Comparison of ENCODE assay signal across 14 mouse cellular contexts in the genomic region with DNA sequence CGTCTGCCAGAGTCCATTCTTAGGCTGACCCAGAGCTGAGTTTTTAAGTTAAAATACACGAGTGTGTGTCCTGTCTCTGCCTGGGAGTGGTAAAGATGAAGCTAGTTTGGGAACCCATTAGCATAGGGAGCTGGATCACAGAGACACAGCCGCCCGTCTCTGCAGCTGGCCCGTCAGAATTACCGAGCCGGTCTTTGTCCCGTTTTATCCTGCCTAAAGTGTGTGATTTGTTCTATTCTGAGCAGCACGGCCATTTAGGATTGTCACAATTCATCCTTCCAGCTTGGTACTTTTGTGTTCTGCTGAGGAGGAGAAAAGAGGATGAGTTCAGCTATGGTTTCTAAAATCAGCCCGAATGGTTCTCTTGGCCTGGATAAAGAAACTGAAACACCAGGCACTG. TPM values are rescaled to one million over a fixed set of nuclear protein-coding genes. Genes with fewer than 3 reads are reported as not detected.
DNase-seq lines count a peak whose midpoint lies in the region; ATAC-seq and TF ChIP-seq lines count a peak whose summit lies in the region.
"Had no signal": no experiment of that assay in that cellular context is flagged by ENCODE, and none has a peak within 500 bp of the region (broad histone marks: within the 10 kb centered on the region; RNA-seq: fewer than 3 reads in every experiment).

No protein-coding gene starts in this region.

- no peaks in the 10 kb centered on the region for H3K9me3 ChIP-seq in midbrain, embryonic 16.5 days (replicated peaks; ENCODE audit: control insufficient read depth, low read length, poor library complexity, severe bottlenecking)
- no peaks in the 10 kb centered on the region for H3K9me3 ChIP-seq in midbrain, embryonic 15.5 days
- H3K9me3 ChIP-seq: embryonic facial prominence, embryonic 13.5 days; forebrain, embryonic 12.5 days; limb, embryonic 15.5 days; lung, embryonic 15.5 days had no signal

- no peak for ATAC-seq in midbrain, embryonic 16.5 days
- ATAC-seq in midbrain, embryonic 15.5 days (replicated peaks), result no peak
- ATAC-seq in erythroid progenitor cell, adult 5-6 weeks (replicated peaks; ENCODE audit: low FRiP score, poor library complexity, severe bottlenecking), result no peak

- intact Hi-C loops in heart, adult 2 months (cut with DNase I), result no loop called here
- intact Hi-C loops in left cerebral cortex, postnatal 14 days (cut with DNase I), result no loop called here

- no peaks in the 10 kb centered on the region for H3K4me1 ChIP-seq in heart, adult 2 months (ENCODE audit: control insufficient read depth, insufficient read depth, low read length)
- no peaks in the 10 kb centered on the region for H3K4me1 ChIP-seq in midbrain, embryonic 16.5 days (ENCODE audit: control insufficient read depth, insufficient read depth, low read length)
- no peaks in the 10 kb centered on the region for H3K4me1 ChIP-seq in midbrain, embryonic 15.5 days
- H3K4me1 ChIP-seq: limb, embryonic 15.5 days; lung, embryonic 15.5 days had no signal

- TF ChIP-seq CTCF in heart, adult 2 months (IDR thresholded peaks at IDR 0.05), result no peak

- no peak for TF ChIP-seq POLR2A in heart, adult 2 months (IDR thresholded peaks at IDR 0.05; ENCODE audit: insufficient read depth, low read depth, low read length)

- H3K4me2 ChIP-seq in midbrain, embryonic 16.5 days (ENCODE audit: low read length), result no peak overlapping the region
- no peak overlapping the region for H3K4me2 ChIP-seq in midbrain, embryonic 15.5 days
- H3K4me2 ChIP-seq: embryonic facial prominence, embryonic 13.5 days; forebrain, embryonic 12.5 days; limb, embryonic 15.5 days; lung, embryonic 15.5 days had no signal

- no peaks in the 10 kb centered on the region for H3K27me3 ChIP-seq in heart, adult 2 months (ENCODE audit: control insufficient read depth, insufficient read depth, low read length)
- no peaks in the 10 kb centered on the region for H3K27me3 ChIP-seq in midbrain, embryonic 16.5 days (ENCODE audit: control insufficient read depth, insufficient read depth, low read depth, low read length)
- no peaks in the 10 kb centered on the region for H3K27me3 ChIP-seq in midbrain, embryonic 15.5 days (replicated peaks)
- H3K27me3 ChIP-seq: embryonic facial prominence, embryonic 13.5 days; forebrain, embryonic 12.5 days; limb, embryonic 15.5 days; lung, embryonic 15.5 days had no signal

- H3K9ac ChIP-seq in heart, adult 2 months (ENCODE audit: low read depth, low read length), result no peak overlapping the region
- no peak overlapping the region for H3K9ac ChIP-seq in midbrain, embryonic 16.5 days (ENCODE audit: low read depth, low read length)
- no peak overlapping the region for H3K9ac ChIP-seq in midbrain, embryonic 15.5 days
- H3K9ac ChIP-seq: embryonic facial prominence, embryonic 13.5 days; forebrain, embryonic 12.5 days; limb, embryonic 15.5 days; lung, embryonic 15.5 days had no signal

- TF ChIP-seq EP300 in heart, adult 2 months (IDR thresholded peaks at IDR 0.05; ENCODE audit: insufficient read depth, low read depth, low read length), result no peak

- H3K27ac ChIP-seq in heart, adult 2 months, result peak overlapping the region; percentile 29
- 0 out of 2 replicates have a peak overlapping the region, but pooled peaks have one; percentile 5 for H3K27ac ChIP-seq in midbrain, embryonic 16.5 days (ENCODE audit: low read length)
- H3K27ac ChIP-seq in midbrain, embryonic 15.5 days, result no peak overlapping the region
- H3K27ac ChIP-seq: embryonic facial prominence, embryonic 13.5 days; forebrain, embryonic 12.5 days; limb, embryonic 15.5 days; lung, embryonic 15.5 days had no signal

- WGBS in heart, adult 2 months, result 83% methylated on average over 10 of the region's 10 CpGs
- WGBS in midbrain, embryonic 16.5 days, result 50% methylated on average over 10 of the region's 10 CpGs
- WGBS in midbrain, embryonic 15.5 days, result 51% methylated on average over 10 of the region's 10 CpGs

- H3K79me2 ChIP-seq in heart, adult 2 months (replicated peaks; ENCODE audit: control insufficient read depth, insufficient read depth, low read length), result no peaks in the 10 kb centered on the region

- H3K4me3 ChIP-seq in heart, adult 2 months, result no peak overlapping the region
- no peak overlapping the region for H3K4me3 ChIP-seq in midbrain, embryonic 16.5 days (ENCODE audit: low read depth, low read length)
- H3K4me3 ChIP-seq in midbrain, embryonic 15.5 days, result no peak overlapping the region
- H3K4me3 ChIP-seq: embryonic facial prominence, embryonic 13.5 days; forebrain, embryonic 12.5 days; limb, embryonic 15.5 days; lung, embryonic 15.5 days had no signal

- H3K36me3 ChIP-seq in heart, adult 2 months (ENCODE audit: control insufficient read depth, insufficient read depth, low read length), result no peaks in the 10 kb centered on the region
- H3K36me3 ChIP-seq in midbrain, embryonic 16.5 days (ENCODE audit: control insufficient read depth, insufficient read depth, low read length), result no peaks in the 10 kb centered on the region
- H3K36me3 ChIP-seq in midbrain, embryonic 15.5 days (replicated peaks), result no peaks in the 10 kb centered on the region
- H3K36me3 ChIP-seq: embryonic facial prominence, embryonic 13.5 days; forebrain, embryonic 12.5 days; limb, embryonic 15.5 days; lung, embryonic 15.5 days had no signal

- DNase-seq in heart, adult 2 months, result no peak
- no peak for DNase-seq in heart, postnatal 4 days
- DNase-seq in left cerebral cortex, postnatal 14 days (ENCODE audit: low spot score in 2 of 2), result peak; percentile 64 to 66
- DNase-seq in testis, postnatal 14 days (ENCODE audit: low spot score), result no peak
- DNase-seq: adrenal gland, postnatal 14 days; cerebellum, postnatal 25 days; heart, postnatal 14 days had no signal

RNA-seq across cellular contexts. Expression of a gene that starts 51.7 kb away (rescaled TPM):
- total RNA-seq in heart, adult 2 months (2021), result 1 to 10 TPM; 4.4 to 5.0 TPM
- 2.9 and 4.3 TPM in 2 replicates for polyA plus RNA-seq in heart, adult 2 months (2012; rRNA removed)
- total RNA-seq in heart, postnatal 4 days (2021), result 10 to 100 TPM; 20.6 to 21.3 TPM
- polyA plus RNA-seq in midbrain, embryonic 16.5 days (2015; fragmentation: Nextera tagmentation; extraction: Ambion mirVana), result 17.5 and 18.5 TPM in 2 replicates
- polyA plus RNA-seq in midbrain, embryonic 15.5 days (2015; fragmentation: Nextera tagmentation; extraction: Ambion mirVana), result 17.7 and 18.0 TPM in 2 replicates
- 100 to 1,000 TPM; 121 to 132 TPM for total RNA-seq in left cerebral cortex, postnatal 14 days (2021)
- 6.5 and 6.7 TPM in 2 replicates for total RNA-seq in erythroid progenitor cell, adult 5-6 weeks (2015; ENCODE audit: low replicate concordance)
- total RNA-seq in erythroid progenitor cell, adult 5-6 weeks (2017; ENCODE audit: low replicate concordance), result 2.6 and 5.0 TPM in 2 replicates

RNA-seq across cellular contexts. Expression of a gene that starts 51.9 kb away (rescaled TPM):
- 10 to 100 TPM; 19.7 to 35.5 TPM for total RNA-seq in heart, adult 2 months (2021)
- polyA plus RNA-seq in heart, adult 2 months (2012; rRNA removed), result 23.5 and 37.5 TPM in 2 replicates
- 10 to 100 TPM; 46.3 to 51.6 TPM for total RNA-seq in heart, postnatal 4 days (2021)
- 10.4 and 13.0 TPM in 2 replicates for polyA plus RNA-seq in midbrain, embryonic 16.5 days (2015; fragmentation: Nextera tagmentation; extraction: Ambion mirVana)
- polyA plus RNA-seq in midbrain, embryonic 15.5 days (2015; fragmentation: Nextera tagmentation; extraction: Ambion mirVana), result 13.2 and 13.6 TPM in 2 replicates
- total RNA-seq in left cerebral cortex, postnatal 14 days (2021), result 10 to 100 TPM; 28.2 to 36.4 TPM
- 64.2 and 74.2 TPM in 2 replicates for total RNA-seq in erythroid progenitor cell, adult 5-6 weeks (2015; ENCODE audit: low replicate concordance)
- 19.6 and 22.8 TPM in 2 replicates for total RNA-seq in erythroid progenitor cell, adult 5-6 weeks (2017; ENCODE audit: low replicate concordance)

Comparison
In these comparisons a context has a peak if more than half of its experiments do, and no peak if none do; other contexts are left out.
1. DNase-seq: peak in left cerebral cortex, postnatal 14 days (2 of 2); none in heart, adult 2 months (0 of 2), heart, postnatal 4 days (single experiment) and testis, postnatal 14 days (single experiment).
2. RNA of a gene that starts 51.7 kb away (total RNA-seq): 121 to 132 TPM in left cerebral cortex, postnatal 14 days; 20.6 to 21.3 TPM in heart, postnatal 4 days, 2.6 to 6.7 TPM in erythroid progenitor cell, adult 5-6 weeks and 4.4 to 5.0 TPM in heart, adult 2 months; every median in the first group is over 4 times any median in the second.